Mouse (Mus musculus) lung, postnatal 10 days (tissue): ENCODE data around the gene Smarca2.
"Not testable (repeated sequence)": the region's sequence is repeated elsewhere in the genome, so short reads cannot be mapped to it uniquely, and the experiment has no call there.

Experiments used
- DNase-seq: peaks from one replicate; pipeline ENCODE4 v3.0.0; 2021

The Smarca2 gene

GRCm38 (mm10) chr19:26617287-26617686 lies 12.4 kb downstream of the Smarca2 start:
- no peak for DNase-seq

GRCm38 (mm10) chr19:26630712-26631235 lies 25.9 kb downstream of the Smarca2 start:
- peak; percentile 60 for DNase-seq

GRCm38 (mm10) chr19:26632228-26632627 lies 27.4 kb downstream of the Smarca2 start:
- DNase-seq, result no peak

GRCm38 (mm10) chr19:26640556-26640955 lies 35.7 kb downstream of the Smarca2 start:
- DNase-seq, result no peak

- DNase-seq, result no peak
Measured at GRCm38 (mm10) chr19:26641269-26641668, 36.4 kb downstream of the Smarca2 start.

GRCm38 (mm10) chr19:26643011-26643410 lies 38.2 kb downstream of the Smarca2 start:
- peak; percentile 29 for DNase-seq

- no peak for DNase-seq
Measured at GRCm38 (mm10) chr19:26643936-26644335, 39.1 kb downstream of the Smarca2 start.

- DNase-seq, result no peak
Measured at GRCm38 (mm10) chr19:26645016-26645415, 40.2 kb downstream of the Smarca2 start.

GRCm38 (mm10) chr19:26646128-26646527 lies 41.3 kb downstream of the Smarca2 start:
- DNase-seq, result peak; percentile 4

GRCm38 (mm10) chr19:26650585-26651273 lies 45.9 kb downstream of the Smarca2 start:
- no peak for DNase-seq

- DNase-seq, result no peak
Measured at GRCm38 (mm10) chr19:26658324-26658723, 53.5 kb downstream of the Smarca2 start.

GRCm38 (mm10) chr19:26659976-26660375 lies 55.1 kb downstream of the Smarca2 start:
- DNase-seq, result no peak

GRCm38 (mm10) chr19:26661198-26661597 lies 56.3 kb downstream of the Smarca2 start:
- no peak for DNase-seq

- DNase-seq, result no peak
Measured at GRCm38 (mm10) chr19:26666303-26666702, 61.5 kb downstream of the Smarca2 start.

GRCm38 (mm10) chr19:26670089-26670488 lies 65.2 kb downstream of the Smarca2 start:
- no peak for DNase-seq

- DNase-seq, result not testable (repeated sequence)
Measured at GRCm38 (mm10) chr19:26671413-26671812, 66.6 kb downstream of the Smarca2 start.

GRCm38 (mm10) chr19:26675917-26676316 lies 71.1 kb downstream of the Smarca2 start:
- DNase-seq, result no peak

GRCm38 (mm10) chr19:26678543-26678942 lies 73.7 kb downstream of the Smarca2 start:
- DNase-seq, result no peak

- no peak for DNase-seq
Measured at GRCm38 (mm10) chr19:26679674-26680073, 74.8 kb downstream of the Smarca2 start.

GRCm38 (mm10) chr19:26681549-26681948 lies 76.7 kb downstream of the Smarca2 start:
- DNase-seq, result no peak

GRCm38 (mm10) chr19:26682130-26682529 lies 77.3 kb downstream of the Smarca2 start:
- DNase-seq, result no peak

- DNase-seq, result no peak
Measured at GRCm38 (mm10) chr19:26682731-26683130, 77.9 kb downstream of the Smarca2 start.

GRCm38 (mm10) chr19:26683731-26684130 lies 78.9 kb downstream of the Smarca2 start:
- no peak for DNase-seq

GRCm38 (mm10) chr19:26690516-26690915 lies 85.7 kb downstream of the Smarca2 start:
- no peak for DNase-seq

- no peak for DNase-seq
Measured at GRCm38 (mm10) chr19:26697107-26697506, 92.3 kb downstream of the Smarca2 start.
